In genomic region chr15:3962251-3962650, GRCm38 (mm10) we compare ENCODE assay signal across 11 mouse cellular contexts. TPM values are rescaled to one million over a fixed set of nuclear protein-coding genes. Genes with fewer than 3 reads are reported as not detected.
DNase-seq lines count a peak whose midpoint lies in the region; ATAC-seq and TF ChIP-seq lines count a peak whose summit lies in the region.
"Had no signal": no experiment of that assay in that cellular context is flagged by ENCODE, and none has a peak within 500 bp of the region (broad histone marks: within the 10 kb centered on the region; RNA-seq: fewer than 3 reads in every experiment).

No protein-coding gene starts in this region.

- H3K36me3 ChIP-seq in heart, postnatal 0 days (replicated peaks; ENCODE audit: control insufficient read depth, insufficient read depth, low read length): peaks cover 8% of the 10 kb centered on the region; the same call in 1 of the 2 replicates
- no peaks in the 10 kb centered on the region for H3K36me3 ChIP-seq in hindbrain, embryonic 11.5 days (ENCODE audit: control insufficient read depth, insufficient read depth, low read length)
- no peaks in the 10 kb centered on the region for H3K36me3 ChIP-seq in hindbrain, embryonic 14.5 days (replicated peaks; ENCODE audit: control insufficient read depth, insufficient read depth)
- H3K36me3 ChIP-seq: hindbrain, embryonic 15.5 days; limb, embryonic 13.5 days had no signal

- H3K9me3 ChIP-seq in heart, postnatal 0 days (replicated peaks; ENCODE audit: control insufficient read depth, low read length): no peaks in the 10 kb centered on the region
- H3K9me3 ChIP-seq in hindbrain, embryonic 11.5 days (ENCODE audit: control insufficient read depth, low read length): no peaks in the 10 kb centered on the region
- no peaks in the 10 kb centered on the region for H3K9me3 ChIP-seq in hindbrain, embryonic 14.5 days (ENCODE audit: control insufficient read depth, low read length)
- H3K9me3 ChIP-seq: hindbrain, embryonic 15.5 days; limb, embryonic 13.5 days had no signal

- WGBS in heart, postnatal 0 days: 39% methylated on average over 8 of the region's 8 CpGs
- WGBS in hindbrain, embryonic 11.5 days: 84% methylated on average over 8 of the region's 8 CpGs
- 86% methylated on average over 8 of the region's 8 CpGs for WGBS in hindbrain, embryonic 14.5 days

- no peak overlapping the region for H3K4me2 ChIP-seq in heart, postnatal 0 days (ENCODE audit: low read depth, low read length)
- H3K4me2 ChIP-seq in hindbrain, embryonic 11.5 days (replicated peaks; ENCODE audit: low read depth, low read length): no peak overlapping the region
- H3K4me2 ChIP-seq in hindbrain, embryonic 14.5 days (replicated peaks): no peak overlapping the region
- H3K4me2 ChIP-seq: hindbrain, embryonic 15.5 days; limb, embryonic 13.5 days had no signal

- no peak for TF ChIP-seq CTCF in heart, postnatal 0 days (IDR thresholded peaks at IDR 0.05; ENCODE audit: low read depth)

- no peak overlapping the region for H3K9ac ChIP-seq in heart, postnatal 0 days (replicated peaks; ENCODE audit: low read depth, low read length)
- no peak overlapping the region for H3K9ac ChIP-seq in hindbrain, embryonic 11.5 days (ENCODE audit: low read depth, low read length)
- no peak overlapping the region for H3K9ac ChIP-seq in hindbrain, embryonic 14.5 days
- H3K9ac ChIP-seq: hindbrain, embryonic 15.5 days; limb, embryonic 13.5 days had no signal

- peak; percentile 49; the same call in 1 of the 2 replicates for TF ChIP-seq EP300 in heart, postnatal 0 days (IDR thresholded peaks at IDR 0.05; ENCODE audit: low read depth)

- ATAC-seq in heart, postnatal 0 days (ENCODE audit: insufficient read depth, low read depth): peak; percentile 99
- ATAC-seq in hindbrain, embryonic 11.5 days (ENCODE audit: low FRiP score): no peak
- ATAC-seq in hindbrain, embryonic 14.5 days (ENCODE audit: low FRiP score): no peak
- ATAC-seq: forebrain, embryonic 16.5 days had no signal

- H3K4me1 ChIP-seq in heart, postnatal 0 days (ENCODE audit: control insufficient read depth, insufficient read depth): peaks cover 7% of the 10 kb centered on the region
- H3K4me1 ChIP-seq in hindbrain, embryonic 11.5 days (replicated peaks; ENCODE audit: control insufficient read depth, insufficient read depth, low read length): no peaks in the 10 kb centered on the region
- H3K4me1 ChIP-seq in hindbrain, embryonic 14.5 days (replicated peaks; ENCODE audit: control insufficient read depth, insufficient read depth, low read length): no peaks in the 10 kb centered on the region
- H3K4me1 ChIP-seq: hindbrain, embryonic 15.5 days; limb, embryonic 13.5 days had no signal

- intact Hi-C loops in gastrocnemius, postnatal 36 days (cut with DNase I): no loop called here

- peak; percentile 11 for DNase-seq in gastrocnemius, postnatal 10 days
- DNase-seq in gastrocnemius, postnatal 36 days: no peak
- DNase-seq in adrenal gland, postnatal 25 days: peak; percentile 9
- peak; percentile 83 for DNase-seq in heart, postnatal 0 days (ENCODE audit: low spot score)
- DNase-seq in kidney, postnatal 10 days: peak; percentile 21
- no peak for DNase-seq in hindbrain, embryonic 11.5 days (ENCODE audit: low spot score)
- no peak for DNase-seq in hindbrain, embryonic 14.5 days (ENCODE audit: low spot score)
- no peak for DNase-seq in urinary bladder, postnatal 14 days (ENCODE audit: low spot score)

- no peak overlapping the region for H3K4me3 ChIP-seq in heart, postnatal 0 days (ENCODE audit: low read depth, low read length)
- no peak overlapping the region for H3K4me3 ChIP-seq in hindbrain, embryonic 11.5 days (ENCODE audit: low read depth, low read length)
- H3K4me3 ChIP-seq in hindbrain, embryonic 14.5 days (replicated peaks; ENCODE audit: low read length): no peak overlapping the region
- H3K4me3 ChIP-seq: hindbrain, embryonic 15.5 days; limb, embryonic 13.5 days had no signal

- no peaks in the 10 kb centered on the region for H3K27me3 ChIP-seq in heart, postnatal 0 days (ENCODE audit: control insufficient read depth, insufficient read depth, low read length)
- H3K27me3 ChIP-seq in hindbrain, embryonic 11.5 days (ENCODE audit: control insufficient read depth, insufficient read depth, low read length): no peaks in the 10 kb centered on the region
- no peaks in the 10 kb centered on the region for H3K27me3 ChIP-seq in hindbrain, embryonic 14.5 days (ENCODE audit: control insufficient read depth, insufficient read depth, low read length)
- H3K27me3 ChIP-seq: hindbrain, embryonic 15.5 days; limb, embryonic 13.5 days had no signal

- peak overlapping the region; percentile 89 for H3K27ac ChIP-seq in heart, postnatal 0 days (ENCODE audit: low read depth)
- H3K27ac ChIP-seq in hindbrain, embryonic 11.5 days (ENCODE audit: low read depth, low read length): no peak overlapping the region
- no peak overlapping the region for H3K27ac ChIP-seq in hindbrain, embryonic 14.5 days
- H3K27ac ChIP-seq: hindbrain, embryonic 15.5 days; limb, embryonic 13.5 days had no signal

RNA-seq across cellular contexts. Expression of gene Fbxo4, which starts 17.1 kb away (rescaled TPM):
- total RNA-seq in gastrocnemius, postnatal 10 days (2021): 1 to 10 TPM; 5.7 to 7.0 TPM
- total RNA-seq in gastrocnemius, postnatal 36 days (2021): 1 to 10 TPM; 2.5 to 3.9 TPM
- 21.6 and 25.8 TPM in 2 replicates for total RNA-seq in adrenal gland, postnatal 25 days (2021)
- 8.6 and 16.6 TPM in 2 replicates for total RNA-seq in heart, postnatal 0 days (2014; rRNA removed; ENCODE audit: low replicate concordance)
- polyA plus RNA-seq in heart, postnatal 0 days (2015; fragmentation: Nextera tagmentation; extraction: Ambion mirVana): 15.4 and 16.5 TPM in 2 replicates
- polyA plus RNA-seq in hindbrain, embryonic 11.5 days (2014; fragmentation: Nextera tagmentation; extraction: Ambion mirVana): 6.6 and 8.1 TPM in 2 replicates
- 10.2 and 10.9 TPM in 2 replicates for polyA plus RNA-seq in hindbrain, embryonic 14.5 days (2014; fragmentation: Nextera tagmentation; extraction: Ambion mirVana)

RNA-seq across cellular contexts. Expression of gene AW549877, which starts 33.3 kb away (rescaled TPM):
- total RNA-seq in gastrocnemius, postnatal 10 days (2021): 10 to 100 TPM; 13.9 to 15.3 TPM
- total RNA-seq in gastrocnemius, postnatal 36 days (2021): 10 to 100 TPM in 1 of 2 experiments, 1 to 10 TPM in 1; 9.6 to 10.7 TPM
- total RNA-seq in adrenal gland, postnatal 25 days (2021): 51.8 and 72.3 TPM in 2 replicates
- total RNA-seq in heart, postnatal 0 days (2014; rRNA removed; ENCODE audit: low replicate concordance): 16.3 and 16.4 TPM in 2 replicates
- 11.7 and 12.5 TPM in 2 replicates for polyA plus RNA-seq in heart, postnatal 0 days (2015; fragmentation: Nextera tagmentation; extraction: Ambion mirVana)
- 57.9 and 66.7 TPM in 2 replicates for polyA plus RNA-seq in hindbrain, embryonic 11.5 days (2014; fragmentation: Nextera tagmentation; extraction: Ambion mirVana)
- polyA plus RNA-seq in hindbrain, embryonic 14.5 days (2014; fragmentation: Nextera tagmentation; extraction: Ambion mirVana): 56.5 and 62.9 TPM in 2 replicates

Comparison
In these comparisons a context has a peak if more than half of its experiments do, and no peak if none do; other contexts are left out.
1. DNase-seq: peak in gastrocnemius, postnatal 10 days (single experiment), adrenal gland, postnatal 25 days (single experiment), heart, postnatal 0 days (single experiment) and kidney, postnatal 10 days (single experiment); none in gastrocnemius, postnatal 36 days (0 of 2), hindbrain, embryonic 11.5 days (single experiment), hindbrain, embryonic 14.5 days (single experiment) and urinary bladder, postnatal 14 days (single experiment).